Mouse (Mus musculus) forebrain, embryonic 14.5 days (tissue): Measurements from ENCODE around the gene Bicc1. TPM values are rescaled to one million over a fixed set of nuclear protein-coding genes. Genes with fewer than 3 reads are reported as not detected.

ENCODE experiments used
- ATAC-seq: fragments of 200-750 bp; cut with Nextera tagmentation; 2 replicates; pipeline ENCODE4 v1.8.0; 2017; ENCODE audit warnings: mild to moderate bottlenecking, moderate library complexity
- DNase-seq: peaks from one replicate; pipeline ENCODE4 v3.0.0-alpha.2; 2015; ENCODE audit warnings: low spot score
- H3K27ac ChIP-seq: fragments of 300-500 bp; sonication (generic); 2 replicates; pipeline ENCODE4 v1.5.1; 2014; ENCODE audit warnings: low read depth, mild to moderate bottlenecking, control low read depth, low read length, moderate library complexity
- H3K27me3 ChIP-seq: fragments of 300-500 bp; sonication (generic); replicated peaks from 2 replicates; pipeline ENCODE4 v1.6.1; 2014; ENCODE audit warnings: low read length, control low read depth, mixed read lengths; ENCODE audit not compliant: control insufficient read depth, insufficient read depth
- H3K36me3 ChIP-seq: fragments of 300-500 bp; sonication (generic); 2 replicates; pipeline ENCODE4 v1.6.1; 2014; ENCODE audit warnings: low read length, control low read depth; ENCODE audit not compliant: control insufficient read depth, insufficient read depth
- H3K4me1 ChIP-seq: fragments of 300-500 bp; sonication (generic); 2 replicates; pipeline ENCODE4 v1.6.1; 2014; ENCODE audit warnings: antibody characterized with exemption, low read length, control low read depth; ENCODE audit not compliant: control insufficient read depth, insufficient read depth
- H3K4me2 ChIP-seq: fragments of 300-500 bp; sonication (generic); 2 replicates; pipeline ENCODE4 v1.6.1; 2014; ENCODE audit warnings: mild to moderate bottlenecking, control low read depth, low read length
- H3K4me3 ChIP-seq: fragments of 300-500 bp; sonication (generic); 2 replicates; pipeline ENCODE4 v1.5.1; 2014; ENCODE audit warnings: low read depth, low read length, control low read depth
- H3K9ac ChIP-seq: fragments of 300-500 bp; sonication (generic); 2 replicates; pipeline ENCODE4 v1.6.1; 2014; ENCODE audit warnings: mild to moderate bottlenecking, low read length, control low read depth, moderate library complexity
- H3K9me3 ChIP-seq: fragments of 300-500 bp; sonication (generic); replicated peaks from 2 replicates; pipeline ENCODE4 v1.6.1; 2016; ENCODE audit warnings: low read length, control low read depth, mixed read lengths; ENCODE audit not compliant: control insufficient read depth
- WGBS: fragments of 180-500 bp; shearing (Covaris S2); extraction: QIAGEN DNeasy Blood & Tissue Kit; methylation state at CpG from one replicate; pipeline ENCODE4 v1.1.7; 2014; 5-methylcytosine and 5-hydroxymethylcytosine counted together
- polyA plus RNA-seq: library from polyadenylated mRNA; unstranded; fragments of >200 nt; fragmentation: Nextera tagmentation; extraction: Ambion mirVana; gene quantifications from 2 replicates; pipeline ENCODE4 v1.2.1, GENCODE M21; 2014

Bicc1 gene
- polyA plus RNA-seq, 1 experiment from 2014 or later, result 3.2 TPM

DNA sequence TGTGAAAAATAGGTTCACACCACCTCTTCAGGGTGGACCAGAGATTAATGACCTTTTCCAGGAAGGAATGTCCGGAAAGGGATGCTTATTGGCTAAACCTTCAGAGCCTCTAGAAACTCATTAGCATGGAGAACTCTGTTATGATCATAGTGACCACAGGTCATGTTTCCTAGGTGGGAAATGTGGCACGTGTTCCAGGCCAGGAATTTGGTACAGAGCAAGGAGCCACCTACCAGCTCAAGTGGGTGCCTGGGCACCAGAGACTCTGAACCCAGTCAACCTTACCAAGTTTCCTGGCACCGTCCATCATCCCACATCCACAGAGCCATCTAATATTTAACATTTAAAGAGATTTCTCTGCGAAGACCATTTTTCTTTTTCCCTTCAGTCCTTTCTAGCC is 29.2 kb upstream of the Bicc1 start:
- no peaks in the 10 kb centered on the region for H3K36me3 ChIP-seq
- H3K9me3 ChIP-seq, result no peaks in the 10 kb centered on the region
- H3K4me2 ChIP-seq, result no peak overlapping the region
- H3K4me1 ChIP-seq, result no peaks in the 10 kb centered on the region
- H3K27me3 ChIP-seq, result no peaks in the 10 kb centered on the region
- DNase-seq (no peak), ATAC-seq (no peak)
- WGBS, result 85% methylated on average over 4 of the region's 4 CpGs
- no peak overlapping the region for H3K4me3 ChIP-seq
- no peak overlapping the region for H3K27ac ChIP-seq
- H3K9ac ChIP-seq, result no peak overlapping the region

DNA sequence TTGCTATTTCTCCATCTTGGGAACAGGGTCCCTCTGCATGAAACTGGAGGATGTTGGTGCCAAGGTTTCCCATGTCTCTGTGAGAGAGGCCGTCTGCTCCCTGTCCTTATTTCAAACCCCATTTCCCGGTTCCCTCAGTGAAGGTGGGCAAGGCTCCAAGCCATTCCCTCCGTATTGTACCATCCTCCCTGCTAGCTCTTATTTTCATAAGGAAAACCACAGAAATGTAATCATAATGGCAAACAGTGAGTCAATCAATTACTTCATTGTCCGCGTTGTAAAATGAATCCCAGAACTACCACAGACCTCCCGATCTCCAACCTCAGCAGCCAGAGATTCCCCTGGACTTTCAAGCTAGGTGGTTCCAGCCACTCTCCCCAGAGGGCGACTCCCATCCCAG is 25.6 kb upstream of the Bicc1 start:
- Histone ChIP-seq H3K27ac (no peak overlapping the region), H3K27me3 (no peaks in the 10 kb centered on the region), H3K4me2 (no peak overlapping the region), H3K9me3 (no peaks in the 10 kb centered on the region), H3K9ac (no peak overlapping the region), H3K36me3 (no peaks in the 10 kb centered on the region), H3K4me1 (no peaks in the 10 kb centered on the region), H3K4me3 (no peak overlapping the region)
- ATAC-seq (no peak), DNase-seq (no peak)
- 90% methylated on average over 7 of the region's 7 CpGs for WGBS

DNA sequence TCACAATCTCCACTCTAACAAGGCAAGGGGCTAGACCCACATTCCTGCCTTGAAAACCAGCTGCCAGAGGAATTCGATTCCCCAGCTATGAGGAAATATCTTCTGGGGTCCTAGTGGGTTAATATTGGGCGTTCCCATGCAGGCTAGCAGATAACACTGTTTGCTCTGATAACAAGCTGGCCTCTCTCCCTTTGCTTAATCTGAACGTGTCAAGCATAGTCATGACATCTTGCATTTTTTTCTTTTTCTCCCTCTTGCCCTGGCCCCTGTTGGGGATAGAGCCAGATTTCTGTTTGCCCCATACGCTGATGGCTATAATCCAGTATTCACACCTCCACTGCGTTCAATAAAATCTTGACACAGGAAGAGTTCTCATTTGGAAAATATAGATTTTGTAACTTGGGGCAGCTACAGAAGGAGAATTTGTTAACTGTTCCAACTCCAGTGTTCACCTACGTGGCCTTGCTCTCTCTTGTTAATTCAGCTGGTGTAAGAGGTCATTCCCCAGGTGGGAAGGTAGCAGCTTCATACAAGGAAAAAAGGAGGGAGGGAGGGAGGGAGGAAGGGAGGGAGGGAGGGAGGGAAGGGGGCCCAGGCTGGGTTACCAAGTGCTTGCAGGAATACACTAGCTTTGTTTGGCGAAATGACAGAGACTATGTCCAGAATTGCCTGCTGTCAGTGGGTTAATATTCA is 24.0 kb upstream of the Bicc1 start:
- no peak overlapping the region for H3K27ac ChIP-seq
- DNase-seq (no peak), ATAC-seq (no peak)
- WGBS, result 71% methylated on average over 7 of the region's 7 CpGs
- no peak overlapping the region for H3K9ac ChIP-seq
- no peaks in the 10 kb centered on the region for H3K9me3 ChIP-seq
- H3K4me2 ChIP-seq, result no peak overlapping the region
- H3K27me3 ChIP-seq, result no peaks in the 10 kb centered on the region
- H3K4me3 ChIP-seq, result no peak overlapping the region
- H3K4me1 ChIP-seq, result no peaks in the 10 kb centered on the region
- no peaks in the 10 kb centered on the region for H3K36me3 ChIP-seq

DNA sequence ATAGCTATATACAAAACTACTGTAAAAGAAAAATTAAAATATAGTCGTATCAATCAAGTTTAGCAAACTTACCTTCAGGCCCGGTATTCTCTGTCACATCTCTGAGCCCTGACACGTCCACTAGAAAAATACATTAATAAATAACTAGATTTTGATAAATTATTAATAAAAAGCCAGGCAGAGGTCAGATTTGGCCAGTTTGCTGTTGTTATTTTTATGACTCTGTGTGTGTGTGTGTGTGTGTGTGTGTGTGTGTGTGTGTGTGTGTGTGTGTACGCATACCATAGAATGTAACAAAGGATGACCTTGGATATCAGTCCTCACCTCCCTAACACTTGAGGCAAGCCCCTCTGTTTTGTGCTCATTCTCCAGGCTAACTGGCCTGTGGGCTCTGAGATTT is 22.4 kb upstream of the Bicc1 start:
- 93% methylated on average over 4 of the region's 4 CpGs for WGBS
- Histone ChIP-seq H3K4me3 (no peak overlapping the region), H3K4me2 (no peak overlapping the region), H3K27ac (no peak overlapping the region), H3K4me1 (no peaks in the 10 kb centered on the region), H3K36me3 (no peaks in the 10 kb centered on the region), H3K9ac (no peak overlapping the region), H3K27me3 (no peaks in the 10 kb centered on the region), H3K9me3 (no peaks in the 10 kb centered on the region)
- DNase-seq, result no peak
- ATAC-seq, result no peak

DNA sequence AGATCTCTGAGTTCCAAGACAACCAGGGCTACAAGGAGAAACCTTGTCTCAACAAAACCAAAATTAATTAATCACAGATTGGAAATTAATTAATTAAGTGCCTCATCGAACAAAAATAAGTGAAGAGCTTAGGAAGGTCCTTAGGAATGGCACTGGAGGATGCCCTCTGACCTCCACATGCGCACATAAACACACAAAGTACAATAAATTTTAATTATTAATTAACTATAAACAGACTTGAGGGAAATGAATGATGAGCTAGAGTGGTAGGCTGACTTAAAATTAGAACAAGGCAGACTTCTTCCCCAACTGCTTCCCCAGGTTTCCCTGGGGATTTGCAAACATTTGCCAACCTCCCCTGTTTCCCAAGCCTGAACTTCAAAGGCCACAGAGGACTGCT is 21.6 kb upstream of the Bicc1 start:
- no peak for ATAC-seq

DNA sequence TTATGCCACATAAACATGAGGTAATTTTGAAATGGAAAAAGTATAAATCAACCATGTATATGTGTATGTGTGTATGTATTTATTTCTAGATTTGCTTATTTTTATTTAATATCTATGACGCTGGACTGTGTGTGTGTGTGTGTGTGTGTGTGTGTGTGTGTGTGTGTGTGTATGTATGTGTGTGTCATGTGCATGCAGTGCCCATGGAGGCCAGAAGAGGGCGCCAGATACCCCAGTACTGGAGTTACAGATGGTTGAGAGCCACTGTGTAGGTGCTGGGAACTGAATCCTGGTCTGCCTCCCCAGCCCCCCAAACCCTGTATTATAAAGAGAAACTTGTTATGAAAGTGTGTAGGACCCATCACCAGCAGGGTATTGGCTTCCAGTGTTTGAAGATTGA is 20.6 kb upstream of the Bicc1 start:
- DNase-seq, result no peak
- H3K4me1 ChIP-seq, result no peaks in the 10 kb centered on the region
- H3K4me2 ChIP-seq, result no peak overlapping the region
- H3K36me3 ChIP-seq, result no peaks in the 10 kb centered on the region
- no peaks in the 10 kb centered on the region for H3K27me3 ChIP-seq
- H3K9me3 ChIP-seq, result no peaks in the 10 kb centered on the region
- H3K9ac ChIP-seq, result no peak overlapping the region
- no peak overlapping the region for H3K27ac ChIP-seq
- ATAC-seq, result no peak
- WGBS, result 78% methylated on average over 2 of the region's 2 CpGs
- H3K4me3 ChIP-seq, result no peak overlapping the region

More for the DNA sequence above, 21.6 kb upstream of the Bicc1 start:
- Histone ChIP-seq H3K9me3 (no peaks in the 10 kb centered on the region), H3K4me2 (no peak overlapping the region), H3K27me3 (no peaks in the 10 kb centered on the region), H3K4me1 (no peaks in the 10 kb centered on the region), H3K4me3 (no peak overlapping the region), H3K27ac (no peak overlapping the region), H3K36me3 (no peaks in the 10 kb centered on the region), H3K9ac (no peak overlapping the region)
- 75% methylated on average over 2 of the region's 2 CpGs for WGBS
- no peak for DNase-seq

DNA sequence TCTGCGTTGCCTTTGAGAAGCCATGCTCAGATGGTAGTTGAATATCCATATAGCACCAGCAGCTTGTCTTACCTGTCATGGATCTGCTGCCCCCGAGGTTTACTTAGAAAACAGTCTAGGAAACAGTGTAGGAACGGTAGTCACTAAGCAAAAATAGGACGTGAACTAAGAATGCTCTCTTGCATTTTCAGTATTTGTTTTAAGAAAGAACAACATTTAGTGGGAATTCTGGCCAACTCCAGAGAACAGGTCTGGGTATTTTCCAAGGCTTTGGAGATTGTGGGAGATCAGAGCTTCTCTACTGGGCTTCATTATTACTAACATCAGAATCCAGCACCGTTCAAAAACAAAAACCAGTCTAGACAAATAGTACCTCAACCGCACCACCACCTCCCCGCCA is 17.7 kb upstream of the Bicc1 start:
- Histone ChIP-seq H3K4me2 (no peak overlapping the region), H3K27me3 (no peaks in the 10 kb centered on the region), H3K9ac (no peak overlapping the region), H3K9me3 (no peaks in the 10 kb centered on the region), H3K36me3 (no peaks in the 10 kb centered on the region), H3K27ac (no peak overlapping the region), H3K4me1 (no peaks in the 10 kb centered on the region), H3K4me3 (no peak overlapping the region)
- no peak for ATAC-seq
- WGBS, result 91% methylated on average over 7 of the region's 7 CpGs
- DNase-seq, result no peak

DNA sequence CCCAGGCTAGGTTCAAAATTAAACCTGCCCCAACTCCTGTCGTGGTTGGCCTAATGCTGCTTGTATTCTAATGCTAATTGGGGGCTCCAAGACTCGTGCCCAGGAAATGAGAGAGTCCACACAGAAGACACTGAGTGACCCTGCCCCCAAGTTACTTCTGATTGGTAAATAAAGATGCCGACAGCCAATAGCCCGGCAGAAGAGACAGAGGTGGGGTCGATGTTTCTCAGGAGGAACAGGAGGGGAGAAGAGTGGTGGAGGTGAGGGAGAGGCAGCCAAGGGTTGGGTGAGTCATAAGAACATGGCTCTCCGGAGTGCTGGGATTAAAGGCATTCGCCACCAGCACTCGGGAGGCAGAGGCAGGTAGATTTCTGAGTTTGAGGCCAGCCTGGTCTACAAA is 16.8 kb upstream of the Bicc1 start:
- no peak overlapping the region for H3K27ac ChIP-seq
- no peaks in the 10 kb centered on the region for H3K27me3 ChIP-seq
- no peaks in the 10 kb centered on the region for H3K4me1 ChIP-seq
- no peaks in the 10 kb centered on the region for H3K9me3 ChIP-seq
- H3K4me2 ChIP-seq, result no peak overlapping the region
- ATAC-seq, result no peak
- H3K4me3 ChIP-seq, result no peak overlapping the region
- H3K9ac ChIP-seq, result no peak overlapping the region
- no peaks in the 10 kb centered on the region for H3K36me3 ChIP-seq
- no peak for DNase-seq
- 74% methylated on average over 8 of the region's 8 CpGs for WGBS

DNA sequence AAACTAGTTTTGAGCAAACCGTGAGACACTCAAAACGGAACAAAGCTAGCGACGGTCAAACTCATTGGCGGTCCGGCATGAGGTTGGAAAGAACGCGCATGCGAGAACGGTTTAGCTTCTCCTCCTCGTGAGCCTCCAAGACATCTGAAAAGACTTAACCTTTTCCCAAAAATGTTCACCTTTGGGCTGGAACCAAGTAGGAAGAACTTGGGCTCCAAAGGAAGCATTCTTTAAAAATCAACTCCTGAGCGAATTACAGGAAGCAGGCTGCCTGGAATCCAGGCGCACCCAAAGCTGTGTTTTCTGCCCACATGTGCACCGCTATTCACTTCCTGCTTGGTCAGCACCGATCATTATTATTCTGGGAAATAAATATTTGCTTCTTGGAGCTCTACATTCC is 15.8 kb upstream of the Bicc1 start:
- 96% methylated on average over 15 of the region's 15 CpGs for WGBS
- no peaks in the 10 kb centered on the region for H3K27me3 ChIP-seq
- H3K4me1 ChIP-seq, result no peaks in the 10 kb centered on the region

More for the DNA sequence above, 15.8 kb upstream of the Bicc1 start:
- no peaks in the 10 kb centered on the region for H3K36me3 ChIP-seq
- no peak for DNase-seq
- no peak overlapping the region for H3K27ac ChIP-seq
- no peak overlapping the region for H3K4me3 ChIP-seq
- no peak overlapping the region for H3K9ac ChIP-seq
- ATAC-seq, result no peak
- H3K9me3 ChIP-seq, result no peaks in the 10 kb centered on the region
- no peak overlapping the region for H3K4me2 ChIP-seq
